Mouse (Mus musculus) testis, adult 2 months (tissue): ENCODE measurements around the gene Bcl3.

Experiments used
- CTCF ChIP-seq: fragments of 200-500 bp; IDR thresholded peaks from 2 replicates; pipeline ENCODE4 v1.5.1; 2012; ENCODE audit warnings: low read depth, mild to moderate bottlenecking, inconsistent platforms, low read length, moderate library complexity; ENCODE audit not compliant: control insufficient read depth, insufficient read depth, insufficient replicate concordance
- POLR2A ChIP-seq: fragments of 200-500 bp; IDR thresholded peaks from 2 replicates; pipeline ENCODE4 v1.6.1; 2012; ENCODE audit warnings: low read depth, mild to moderate bottlenecking, inconsistent platforms, low read length, moderate library complexity; ENCODE audit not compliant: control insufficient read depth

DNA sequence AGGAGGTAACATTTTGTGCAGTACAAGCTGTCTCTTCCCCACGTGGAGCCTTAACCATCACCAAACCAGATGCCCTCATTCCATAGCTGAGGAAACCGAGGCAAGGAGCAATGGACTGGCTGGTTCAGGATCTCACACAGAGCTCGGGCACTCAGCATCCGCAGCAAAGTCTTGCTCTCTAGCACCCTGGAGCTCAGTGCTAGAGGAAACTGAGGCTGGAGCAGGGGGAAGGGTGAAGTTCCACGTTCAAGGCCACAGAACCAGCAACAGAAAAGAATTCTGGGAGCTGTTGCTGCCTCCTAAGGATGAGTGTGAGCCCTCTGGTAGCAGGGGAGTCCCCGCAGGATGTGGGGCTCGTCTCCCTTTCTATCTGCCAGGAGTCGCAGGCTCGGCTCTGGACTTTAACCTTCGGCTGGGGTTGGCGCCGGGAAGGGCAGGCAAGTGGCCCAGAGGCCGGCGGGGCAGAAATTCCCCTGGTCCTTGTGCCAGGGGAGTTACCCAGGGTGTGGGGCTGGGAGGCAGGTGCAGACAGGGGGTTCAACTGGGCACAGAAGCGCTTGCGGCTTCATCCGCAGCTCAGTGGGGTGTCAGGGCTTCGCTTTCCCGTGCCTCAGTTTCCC is 20.4 kb upstream of the Bcl3 start:
- TF ChIP-seq POLR2A = no peak
- TF ChIP-seq CTCF = no peak
